9 mouse cellular contexts compared by ENCODE assay signal in genomic region chr8:92854673-92855072, GRCm38 (mm10). TPM values are rescaled to one million over a fixed set of nuclear protein-coding genes. Genes with fewer than 3 reads are reported as not detected.
DNase-seq lines count a peak whose midpoint lies in the region; ATAC-seq lines count a peak whose summit lies in the region.
"Had no signal": no experiment of that assay in that cellular context is flagged by ENCODE, and none has a peak within 500 bp of the region (broad histone marks: within the 10 kb centered on the region; RNA-seq: fewer than 3 reads in every experiment).

No protein-coding gene starts in this region.

- H3K4me2 ChIP-seq in heart, embryonic 15.5 days, result peak overlapping the region; percentile 91
- H3K4me2 ChIP-seq in hindbrain, embryonic 12.5 days (replicated peaks), result peak overlapping the region; percentile 74

- peak overlapping the region; percentile 66 for H3K4me3 ChIP-seq in heart, embryonic 15.5 days
- H3K4me3 ChIP-seq in hindbrain, embryonic 12.5 days, result no peak overlapping the region

- H3K4me1 ChIP-seq in heart, embryonic 15.5 days (replicated peaks), result peaks cover 12% of the 10 kb centered on the region
- peaks cover 16% of the 10 kb centered on the region for H3K4me1 ChIP-seq in hindbrain, embryonic 12.5 days

- 77% methylated on average over 3 of the region's 3 CpGs for WGBS in heart, embryonic 15.5 days
- WGBS in hindbrain, embryonic 12.5 days, result 88% methylated on average over 3 of the region's 3 CpGs

- ATAC-seq in heart, embryonic 15.5 days (replicated peaks; ENCODE audit: insufficient number of reproducible peaks, insufficient read depth, low FRiP score, low read depth), result no peak
- peak; percentile 33 for ATAC-seq in common myeloid progenitor, adult 5-6 weeks (replicated peaks; ENCODE audit: low read depth, poor library complexity, severe bottlenecking)
- no peak for ATAC-seq in hindbrain, embryonic 12.5 days (ENCODE audit: low FRiP score)
- ATAC-seq in megakaryocyte progenitor cell, adult 5-6 weeks (replicated peaks; ENCODE audit: poor library complexity), result peak; percentile 49

- no peaks in the 10 kb centered on the region for H3K36me3 ChIP-seq in heart, embryonic 15.5 days
- no peaks in the 10 kb centered on the region for H3K36me3 ChIP-seq in hindbrain, embryonic 12.5 days

- H3K27ac ChIP-seq in heart, embryonic 15.5 days, result no peak overlapping the region
- no peak overlapping the region for H3K27ac ChIP-seq in hindbrain, embryonic 12.5 days

- H3K27me3 ChIP-seq in heart, embryonic 15.5 days, result peaks cover 14% of the 10 kb centered on the region; the same call in 1 of the 2 replicates
- peaks cover 10% of the 10 kb centered on the region; the same call in 1 of the 2 replicates for H3K27me3 ChIP-seq in hindbrain, embryonic 12.5 days
- H3K27me3 ChIP-seq: CH12.LX had no signal

- H3K9me3 ChIP-seq in heart, embryonic 15.5 days (replicated peaks), result no peaks in the 10 kb centered on the region
- 0 out of 2 replicates have a peak, but pooled peaks cover 2% of the 10 kb centered on the region for H3K9me3 ChIP-seq in hindbrain, embryonic 12.5 days (replicated peaks)

- DNase-seq in heart, adult 9 months (ENCODE audit: low spot score in 2 of 2), result no peak
- no peak for DNase-seq in embryo, embryonic 10 days (ENCODE audit: low spot score)
- DNase-seq in adipocyte (ENCODE audit: low spot score), result no peak
- DNase-seq in thymus, postnatal 4 days, result no peak

- no peak overlapping the region for H3K9ac ChIP-seq in heart, embryonic 15.5 days
- H3K9ac ChIP-seq in hindbrain, embryonic 12.5 days, result no peak overlapping the region

RNA-seq across cellular contexts. Expression of gene Lpcat2, which starts 0.5 kb away (rescaled TPM):
- polyA plus RNA-seq in heart, embryonic 15.5 days (2015; fragmentation: Nextera tagmentation; extraction: Ambion mirVana), result 4.0 and 8.2 TPM in 2 replicates
- total RNA-seq in common myeloid progenitor, adult 5-6 weeks (2017), result 15.2 and 16.8 TPM in 2 replicates
- polyA plus RNA-seq in hindbrain, embryonic 12.5 days (2016; fragmentation: Nextera tagmentation; extraction: Ambion mirVana), result 6.6 and 9.2 TPM in 2 replicates
- total RNA-seq in megakaryocyte progenitor cell, adult 5-6 weeks (2015), result 12.9 and 16.5 TPM in 2 replicates
- 10.0 and 12.0 TPM in 2 replicates for total RNA-seq in megakaryocyte progenitor cell, adult 5-6 weeks (2017)
- total RNA-seq: CH12.LX had no signal

RNA-seq across cellular contexts. Expression of gene Mmp2, which starts 27.6 kb away (rescaled TPM):
- polyA plus RNA-seq in heart, embryonic 15.5 days (2015; fragmentation: Nextera tagmentation; extraction: Ambion mirVana), result 112 and 153 TPM in 2 replicates
- total RNA-seq in common myeloid progenitor, adult 5-6 weeks (2017), result 2.3 and 4.9 TPM in 2 replicates
- polyA plus RNA-seq in hindbrain, embryonic 12.5 days (2016; fragmentation: Nextera tagmentation; extraction: Ambion mirVana), result 107 and 111 TPM in 2 replicates
- total RNA-seq in megakaryocyte progenitor cell, adult 5-6 weeks (2015), result 0.59 and 0.79 TPM in 2 replicates
- 0.37 and 1.6 TPM in 2 replicates for total RNA-seq in megakaryocyte progenitor cell, adult 5-6 weeks (2017)
- total RNA-seq: CH12.LX had no signal

RNA-seq across cellular contexts. Expression of gene Capns2, which starts 46.5 kb away (rescaled TPM):
- polyA plus RNA-seq in heart, embryonic 15.5 days (2015; fragmentation: Nextera tagmentation; extraction: Ambion mirVana), result 0.13 and 0.14 TPM in 2 replicates
- total RNA-seq in common myeloid progenitor, adult 5-6 weeks (2017), result 1.4 and 1.9 TPM in 2 replicates
- 0.36 and 0.47 TPM in 2 replicates for polyA plus RNA-seq in hindbrain, embryonic 12.5 days (2016; fragmentation: Nextera tagmentation; extraction: Ambion mirVana)
- 0.37 and 0.85 TPM in 2 replicates for total RNA-seq in megakaryocyte progenitor cell, adult 5-6 weeks (2015)
- not detected in 2 replicates for total RNA-seq in megakaryocyte progenitor cell, adult 5-6 weeks (2017)
- total RNA-seq: CH12.LX had no signal

Comparison
In these comparisons a context has a peak if more than half of its experiments do, and no peak if none do; other contexts are left out.
1. ATAC-seq: peak in common myeloid progenitor, adult 5-6 weeks (single experiment) and megakaryocyte progenitor cell, adult 5-6 weeks (single experiment); none in heart, embryonic 15.5 days (single experiment) and hindbrain, embryonic 12.5 days (single experiment).